In genomic region chr8:69826371-69826770, GRCm38 (mm10) we compare ENCODE assay signal across 11 mouse cellular contexts.
"Had no signal": no experiment of that assay in that cellular context is flagged by ENCODE, and none has a peak within 500 bp of the region (broad histone marks: within the 10 kb centered on the region; RNA-seq: fewer than 3 reads in every experiment).

No protein-coding gene starts in this region.

- H3K9ac ChIP-seq: liver, embryonic 15.5 days; midbrain, embryonic 13.5 days; neural tube, embryonic 15.5 days had no signal

- H3K27me3 ChIP-seq: neural tube, embryonic 15.5 days had no signal

- H3K36me3 ChIP-seq: liver, embryonic 15.5 days had no signal

- H3K9me3 ChIP-seq: limb, embryonic 10.5 days; liver, embryonic 15.5 days; midbrain, embryonic 13.5 days; neural tube, embryonic 15.5 days had no signal

- H3K27ac ChIP-seq: left cerebral cortex, adult 2 months; limb, embryonic 10.5 days; liver, embryonic 15.5 days; midbrain, embryonic 13.5 days; neural tube, embryonic 15.5 days had no signal

- H3K4me3 ChIP-seq: left cerebral cortex, adult 2 months; limb, embryonic 10.5 days; liver, embryonic 15.5 days; midbrain, embryonic 13.5 days; myocyte; neural tube, embryonic 15.5 days had no signal

- DNase-seq: lung, adult 2 months; lung, postnatal 36 days; right cerebral cortex, adult 18-20 months; right cerebral cortex, postnatal 25 days; thymus, postnatal 4 days had no signal
